Comparison of ENCODE assay signal across 7 mouse cellular contexts in the genomic region with DNA sequence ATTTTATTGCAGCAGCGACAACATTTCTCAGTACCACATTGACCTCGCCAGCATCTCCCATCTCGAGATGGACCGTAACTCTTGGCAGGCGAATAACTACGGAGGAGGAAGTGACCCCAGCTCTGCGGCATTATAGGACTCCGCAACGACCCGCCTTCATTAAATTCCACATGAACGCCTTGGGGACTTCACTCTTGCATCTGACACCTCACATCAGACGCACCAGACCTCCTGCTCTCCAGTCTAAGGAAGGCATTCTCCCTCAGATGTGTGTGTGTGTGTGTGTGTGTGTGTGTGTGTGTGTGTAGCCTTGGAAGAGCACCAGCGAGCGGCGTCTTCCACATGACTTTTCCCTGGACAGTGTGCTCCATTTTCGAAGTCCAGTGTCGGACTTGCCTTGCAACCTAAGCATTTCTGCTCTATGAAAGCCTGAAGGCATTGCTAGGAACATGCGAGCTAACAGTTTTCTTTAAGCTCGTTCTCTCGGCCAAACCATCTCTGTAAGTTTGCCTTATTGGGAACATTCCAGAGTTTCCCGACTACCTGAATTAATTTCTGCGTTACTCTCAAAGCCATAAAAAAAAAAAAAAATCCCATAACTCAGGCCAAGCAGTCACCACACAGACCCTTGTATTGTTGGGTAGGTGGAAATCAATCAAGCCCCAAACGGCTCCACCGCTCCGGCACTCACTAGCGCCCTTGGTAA. TPM values are rescaled to one million over a fixed set of nuclear protein-coding genes. Genes with fewer than 3 reads are reported as not detected.
A peak's percentile ranks its signal among the peaks of the same experiment; 100 is the strongest.
DNase-seq lines count a peak whose midpoint lies in the region; ATAC-seq lines count a peak whose summit lies in the region.

No protein-coding gene starts in this region.

- under 1% methylated on average over 26 of the region's 26 CpGs for WGBS in embryonic facial prominence, embryonic 14.5 days

- no peaks in the 10 kb centered on the region for H3K36me3 ChIP-seq in embryonic facial prominence, embryonic 14.5 days (ENCODE audit: control insufficient read depth, insufficient read depth, low read length)

- peaks cover 10% of the 10 kb centered on the region for H3K4me1 ChIP-seq in embryonic facial prominence, embryonic 14.5 days (ENCODE audit: control insufficient read depth, insufficient read depth, low read length)

- peak overlapping the region; percentile 62 for H3K4me3 ChIP-seq in embryonic facial prominence, embryonic 14.5 days (ENCODE audit: low read depth, low read length)

- ATAC-seq in embryonic facial prominence, embryonic 14.5 days (ENCODE audit: low read depth) = 0 out of 2 replicates have a peak, but pooled peaks have one; percentile 7

- H3K9me3 ChIP-seq in embryonic facial prominence, embryonic 14.5 days (ENCODE audit: control insufficient read depth, low read length) = no peaks in the 10 kb centered on the region

- H3K9ac ChIP-seq in embryonic facial prominence, embryonic 14.5 days (ENCODE audit: low read depth, low read length) = peak overlapping the region; percentile 72

- H3K4me2 ChIP-seq in embryonic facial prominence, embryonic 14.5 days (ENCODE audit: low read depth, low read length) = peak overlapping the region; percentile 79

- H3K27me3 ChIP-seq in embryonic facial prominence, embryonic 14.5 days (replicated peaks; ENCODE audit: control insufficient read depth, insufficient read depth, low read length) = peaks cover 8% of the 10 kb centered on the region; the same call in 1 of the 2 replicates

- DNase-seq in right cerebral cortex, adult 18-20 months = peak; percentile 15
- DNase-seq in right cerebral cortex, postnatal 14 days = no peak
- DNase-seq in embryonic facial prominence, embryonic 14.5 days (ENCODE audit: low spot score) = peak; percentile 41
- DNase-seq in hindlimb bud, embryonic 11.5 days (ENCODE audit: extremely low spot score, low read depth, low spot score) = peak; percentile 41
- DNase-seq in mesoderm, embryonic 11.5 days (ENCODE audit: low read depth, low spot score) = peak; percentile 55
- peak; percentile 16 for DNase-seq in yolk sac, embryonic 10.5 days (ENCODE audit: low spot score)
- no peak for DNase-seq in c-Kit-positive CD71-positive TER-119-positive erythroid progenitor cells, embryonic 14.5 days (ENCODE audit: low spot score)

- H3K27ac ChIP-seq in embryonic facial prominence, embryonic 14.5 days (replicated peaks; ENCODE audit: low read depth, low read length) = peak overlapping the region; percentile 58

RNA-seq across cellular contexts. Expression of gene Cdh6, which starts 1.0 kb away (rescaled TPM):
- 7.6 and 9.6 TPM in 2 replicates for polyA plus RNA-seq in embryonic facial prominence, embryonic 14.5 days (2014; fragmentation: Nextera tagmentation; extraction: Ambion mirVana)

Comparison
In these comparisons a context has a peak if more than half of its experiments do, and no peak if none do; other contexts are left out.
1. DNase-seq: peak in right cerebral cortex, adult 18-20 months (single experiment), embryonic facial prominence, embryonic 14.5 days (single experiment), hindlimb bud, embryonic 11.5 days (single experiment), mesoderm, embryonic 11.5 days (single experiment) and yolk sac, embryonic 10.5 days (single experiment); none in right cerebral cortex, postnatal 14 days (single experiment) and c-Kit-positive CD71-positive TER-119-positive erythroid progenitor cells, embryonic 14.5 days (single experiment).